Mouse (Mus musculus) heart, embryonic 14.5 days (tissue): ENCODE data around the gene Trio. TPM values are rescaled to one million over a fixed set of nuclear protein-coding genes. Genes with fewer than 3 reads are reported as not detected.

Source experiments
- ATAC-seq: fragments of 200-750 bp; cut with Nextera tagmentation; 2 replicates; pipeline ENCODE4 v1.8.0; 2017; ENCODE audit warnings: low read depth, moderate TSS enrichment; ENCODE audit not compliant: insufficient number of reproducible peaks, insufficient read depth, low FRiP score
- H3K27ac ChIP-seq, 2 experiments: fragments of 200-500 bp in 1 of 2; fragments of 300-500 bp in 1 of 2; sonication (generic) in 1 of 2; replicated peaks in 1 of 2; 2 replicates each; pipeline ENCODE4 v1.5.1; 2012 to 2014; ENCODE audit warnings: low read depth in 2 of 2, low read length in 2 of 2, control low read depth in 1 of 2, mild to moderate bottlenecking in 1 of 2, mixed read lengths in 1 of 2; ENCODE audit not compliant: control insufficient read depth in 1 of 2, insufficient read depth in 1 of 2
- H3K27me3 ChIP-seq: fragments of 300-500 bp; sonication (generic); 2 replicates; pipeline ENCODE4 v1.6.1; 2014; ENCODE audit warnings: mild to moderate bottlenecking, low read length, control low read depth; ENCODE audit not compliant: control insufficient read depth, insufficient read depth
- H3K36me3 ChIP-seq: fragments of 300-500 bp; sonication (generic); 2 replicates; pipeline ENCODE4 v1.6.1; 2014; ENCODE audit warnings: mild to moderate bottlenecking, control low read depth, low read length, mixed read lengths; ENCODE audit not compliant: control insufficient read depth, insufficient read depth
- H3K4me1 ChIP-seq, 2 experiments: fragments of 200-500 bp in 1 of 2; fragments of 300-500 bp in 1 of 2; sonication (generic) in 1 of 2; 2 replicates each; pipeline ENCODE4 v1.6.1; 2012 to 2014; ENCODE audit warnings: low read length in 2 of 2, control low read depth in 1 of 2, mixed read lengths in 1 of 2; ENCODE audit not compliant: control insufficient read depth in 2 of 2, insufficient read depth in 2 of 2
- H3K4me2 ChIP-seq: fragments of 300-500 bp; sonication (generic); 2 replicates; pipeline ENCODE4 v1.6.1; 2014; ENCODE audit warnings: mild to moderate bottlenecking, low read length
- H3K4me3 ChIP-seq, 2 experiments: fragments of 200-500 bp in 1 of 2; fragments of 300-500 bp in 1 of 2; sonication (generic) in 1 of 2; 2 replicates each; pipeline ENCODE4 v1.5.1; 2012 to 2014; ENCODE audit warnings: low read length in 2 of 2, mild to moderate bottlenecking in 2 of 2, control low read depth in 1 of 2, low read depth in 1 of 2, moderate library complexity in 1 of 2; ENCODE audit not compliant: control insufficient read depth in 1 of 2, insufficient read depth in 1 of 2
- H3K9ac ChIP-seq: fragments of 300-500 bp; sonication (generic); 2 replicates; pipeline ENCODE4 v1.6.1; 2014; ENCODE audit warnings: mild to moderate bottlenecking, low read length
- H3K9me3 ChIP-seq: fragments of 300-500 bp; sonication (generic); 2 replicates; pipeline ENCODE4 v1.6.1; 2016; ENCODE audit warnings: low read length, control low read depth; ENCODE audit not compliant: control insufficient read depth
- WGBS: fragments of 180-500 bp; shearing (Covaris S2); extraction: QIAGEN DNeasy Blood & Tissue Kit; methylation state at CpG from one replicate; pipeline ENCODE4 v1.1.7; 2014; 5-methylcytosine and 5-hydroxymethylcytosine counted together
- polyA plus RNA-seq: library from polyadenylated mRNA; unstranded; fragments of >200 nt; fragmentation: Nextera tagmentation; extraction: Ambion mirVana; gene quantifications from 2 replicates; pipeline ENCODE4 v1.2.1, GENCODE M21; 2014

The Trio gene
- polyA plus RNA-seq, 1 experiment from 2014 or later: 23.8 TPM

DNA sequence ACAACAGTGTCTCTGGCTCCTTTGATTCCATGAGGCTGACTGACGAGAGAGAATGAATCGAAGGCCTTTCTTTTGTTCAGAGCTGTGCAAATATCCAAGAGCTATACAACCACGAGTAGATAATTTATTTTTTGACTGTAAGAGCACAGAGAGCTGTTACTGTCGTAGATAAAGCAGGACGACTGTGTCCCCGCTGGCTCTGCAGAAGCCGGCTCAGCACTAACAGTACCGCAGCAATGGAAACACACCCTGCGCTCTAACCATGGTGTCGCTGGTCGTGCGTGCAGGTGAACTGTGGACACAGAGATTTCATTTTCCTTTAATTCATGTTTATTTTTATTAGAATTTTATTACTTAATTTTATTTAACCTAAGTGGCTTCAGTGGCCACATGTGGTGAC, 131.5 kb downstream of the Trio start:
- Histone ChIP-seq H3K9me3 (no peaks in the 10 kb centered on the region), H3K27me3 (no peaks in the 10 kb centered on the region), H3K27ac (no peak overlapping the region), H3K4me3 (no peak overlapping the region), H3K4me2 (no peak overlapping the region), H3K9ac (no peak overlapping the region), H3K36me3 (peaks cover 76% of the 10 kb centered on the region), H3K4me1 (peaks cover 10 to 22% of the 10 kb centered on the region in 2 experiments)
- ATAC-seq: no peak
- 85% methylated on average over 12 of the region's 12 CpGs for WGBS

DNA sequence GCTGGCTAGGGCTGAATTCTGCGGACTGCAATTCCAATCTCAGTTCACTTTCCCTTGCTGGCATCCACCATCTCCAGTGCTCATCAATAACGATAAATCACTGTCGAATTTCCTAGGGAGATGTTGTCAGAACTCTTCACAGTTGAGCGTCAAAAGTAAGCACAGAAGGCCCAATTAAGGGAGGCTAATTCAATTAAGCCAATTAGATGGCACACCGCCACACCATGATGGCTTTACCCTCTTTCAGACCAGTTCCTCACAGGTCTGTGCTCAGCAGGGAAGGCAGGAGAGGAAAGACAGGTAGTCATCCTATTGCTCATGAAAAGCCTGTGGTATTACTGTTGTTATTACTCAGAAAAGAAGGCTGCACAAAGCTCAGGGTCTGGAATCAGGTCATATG, 133.6 kb downstream of the Trio start:
- H3K36me3 ChIP-seq: peaks cover 76% of the 10 kb centered on the region
- WGBS: 88% methylated on average over 5 of the region's 5 CpGs
- H3K4me3 ChIP-seq: no peak overlapping the region
- no peaks in the 10 kb centered on the region for H3K9me3 ChIP-seq
- no peak for ATAC-seq
- H3K9ac ChIP-seq: no peak overlapping the region
- H3K4me1 ChIP-seq: peaks cover 10 to 15% of the 10 kb centered on the region in 2 experiments; a peak in 3 of 4 replicates
- no peak overlapping the region for H3K4me2 ChIP-seq
- H3K27me3 ChIP-seq: no peaks in the 10 kb centered on the region
- H3K27ac ChIP-seq: no peak overlapping the region

DNA sequence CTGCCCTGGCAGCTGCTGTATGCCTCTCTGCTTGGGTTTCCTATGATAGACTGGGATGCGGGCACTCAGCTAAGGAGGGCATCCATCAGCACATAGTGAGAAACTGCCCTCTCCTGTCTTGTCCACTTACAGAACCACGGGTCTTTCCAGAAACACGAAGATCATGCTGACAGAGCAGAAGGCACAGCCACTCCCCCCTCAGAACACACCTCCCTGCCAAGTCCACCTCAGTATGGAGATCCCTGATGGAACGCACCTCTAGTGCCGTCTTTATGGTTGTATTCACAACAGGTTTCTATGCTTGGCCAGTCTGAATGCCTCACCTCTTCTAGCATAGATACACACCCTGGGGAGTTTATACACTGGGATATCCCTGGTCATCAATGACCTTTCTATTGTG, 135.0 kb downstream of the Trio start:
- H3K9ac ChIP-seq: no peak overlapping the region
- no peak overlapping the region for H3K4me2 ChIP-seq
- no peak overlapping the region for H3K27ac ChIP-seq
- no peaks in the 10 kb centered on the region for H3K27me3 ChIP-seq
- ATAC-seq: no peak
- no peak overlapping the region for H3K4me3 ChIP-seq
- 81% methylated on average over 5 of the region's 5 CpGs for WGBS
- H3K9me3 ChIP-seq: no peaks in the 10 kb centered on the region
- H3K36me3 ChIP-seq: peaks cover 76% of the 10 kb centered on the region
- H3K4me1 ChIP-seq: peaks cover 10 to 18% of the 10 kb centered on the region in 2 experiments; a peak in 3 of 4 replicates

DNA sequence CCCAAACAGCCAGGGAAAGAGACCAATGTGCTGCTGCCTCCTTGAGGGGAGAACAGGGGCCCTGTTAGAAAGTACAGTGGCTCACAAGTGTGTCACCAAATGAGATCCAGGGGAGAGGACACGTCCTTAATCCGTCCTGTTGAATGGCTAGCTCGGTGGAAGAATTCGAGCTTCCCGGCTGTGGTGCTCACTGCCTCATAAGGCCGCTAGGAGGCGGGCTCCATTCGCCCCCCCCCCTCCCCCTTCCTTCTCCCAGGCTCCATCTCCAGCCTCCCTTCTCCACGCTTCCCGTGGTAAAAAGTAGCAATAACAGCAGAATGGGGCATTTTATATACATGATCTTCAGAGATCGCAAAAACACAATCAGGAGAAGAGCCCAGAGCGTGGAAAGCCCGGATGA, 137.5 kb downstream of the Trio start:
- peaks cover 10 to 26% of the 10 kb centered on the region in 2 experiments; a peak in 3 of 4 replicates for H3K4me1 ChIP-seq
- no peak overlapping the region for H3K9ac ChIP-seq
- 62% methylated on average over 13 of the region's 13 CpGs for WGBS
- H3K27ac ChIP-seq: no peak overlapping the region
- no peak overlapping the region for H3K4me3 ChIP-seq
- H3K4me2 ChIP-seq: no peak overlapping the region
- H3K36me3 ChIP-seq: peaks cover 73% of the 10 kb centered on the region
- H3K27me3 ChIP-seq: no peaks in the 10 kb centered on the region
- no peak for ATAC-seq
- no peaks in the 10 kb centered on the region for H3K9me3 ChIP-seq

DNA sequence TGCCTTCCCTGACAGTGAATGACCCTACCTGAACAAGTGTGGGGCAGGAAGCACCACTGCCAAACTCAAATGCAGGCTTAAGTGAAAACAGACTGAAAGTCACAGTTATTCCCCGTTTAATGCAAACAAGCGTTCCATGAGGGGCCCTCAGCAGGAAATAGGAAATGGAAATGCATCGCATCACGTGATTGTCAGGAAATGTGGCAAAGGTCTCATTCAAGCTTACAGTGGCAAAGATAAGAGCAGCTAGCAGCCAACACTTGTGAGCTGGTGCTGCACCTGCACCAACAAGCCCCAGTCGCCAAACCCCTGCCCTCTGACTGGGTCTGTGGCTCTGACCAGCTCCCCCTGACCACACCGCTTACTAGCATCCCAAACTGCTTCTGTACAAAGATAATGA, 138.7 kb downstream of the Trio start:
- Histone ChIP-seq H3K9ac (no peak overlapping the region), H3K36me3 (peaks cover 76% of the 10 kb centered on the region), H3K9me3 (no peaks in the 10 kb centered on the region), H3K4me3 (no peak overlapping the region), H3K27ac (peak overlapping the region; percentile 41 to 57), H3K27me3 (no peaks in the 10 kb centered on the region), H3K4me1 (peaks cover 6 to 22% of the 10 kb centered on the region in 2 experiments; a peak in 3 of 4 replicates), H3K4me2 (no peak overlapping the region)
- 69% methylated on average over 6 of the region's 6 CpGs for WGBS
- no peak for ATAC-seq

DNA sequence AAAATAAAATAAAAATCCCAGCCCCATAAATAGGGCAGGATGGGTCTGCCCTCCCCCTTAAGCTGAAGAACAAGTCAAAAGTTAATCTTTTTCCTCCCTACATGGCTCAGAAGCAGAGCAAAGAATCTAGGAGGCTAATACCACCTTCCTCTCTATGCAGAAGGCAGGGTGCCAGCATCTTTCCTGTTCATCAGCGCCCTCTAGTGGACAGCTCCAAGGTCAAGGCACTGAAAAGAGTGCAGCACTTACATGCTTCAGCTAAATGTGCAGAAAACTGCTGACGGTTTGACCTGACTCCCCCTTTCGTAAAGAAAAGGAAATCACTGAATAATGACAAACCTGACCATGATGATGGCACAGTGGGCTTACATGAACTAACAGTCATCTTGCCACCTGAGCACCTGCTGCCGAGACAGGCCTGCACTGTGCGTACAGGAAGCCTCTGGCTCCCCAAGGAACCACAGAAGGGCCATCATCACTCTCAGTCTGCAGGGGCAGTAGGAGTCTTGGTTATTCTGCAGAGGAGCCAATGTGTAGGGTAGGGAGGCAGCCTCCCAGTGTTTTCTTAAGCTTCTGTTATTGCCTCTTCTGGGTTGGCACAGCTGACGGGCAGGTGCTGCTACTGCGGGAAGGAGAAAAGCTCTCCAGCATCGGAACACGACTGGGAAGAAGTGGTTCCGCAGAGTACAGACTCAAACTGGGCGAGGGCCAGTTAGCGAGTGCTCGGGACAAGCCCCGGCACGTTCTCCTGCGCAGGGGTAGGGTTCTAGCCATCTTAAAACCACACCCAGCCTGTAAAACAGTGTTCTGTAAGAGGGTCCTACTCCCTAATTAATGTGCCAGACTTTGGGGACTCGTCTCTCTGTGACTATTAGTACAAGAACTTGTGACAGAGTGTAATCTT, 141.0 kb downstream of the Trio start:
- Histone ChIP-seq H3K4me2 (no peak overlapping the region), H3K4me3 (no peak overlapping the region), H3K27me3 (no peaks in the 10 kb centered on the region), H3K9ac (no peak overlapping the region), H3K27ac (0 out of 4 replicates have a peak overlapping the region, but pooled peaks of 1 of the 2 experiments have one; percentile 19), H3K4me1 (peaks cover 11 to 42% of the 10 kb centered on the region in 2 experiments; a peak in 3 of 4 replicates), H3K9me3 (no peaks in the 10 kb centered on the region), H3K36me3 (peaks cover 61% of the 10 kb centered on the region)
- 69% methylated on average over 17 of the region's 17 CpGs for WGBS
- peak; percentile 29; the same call in 1 of the 2 replicates for ATAC-seq

DNA sequence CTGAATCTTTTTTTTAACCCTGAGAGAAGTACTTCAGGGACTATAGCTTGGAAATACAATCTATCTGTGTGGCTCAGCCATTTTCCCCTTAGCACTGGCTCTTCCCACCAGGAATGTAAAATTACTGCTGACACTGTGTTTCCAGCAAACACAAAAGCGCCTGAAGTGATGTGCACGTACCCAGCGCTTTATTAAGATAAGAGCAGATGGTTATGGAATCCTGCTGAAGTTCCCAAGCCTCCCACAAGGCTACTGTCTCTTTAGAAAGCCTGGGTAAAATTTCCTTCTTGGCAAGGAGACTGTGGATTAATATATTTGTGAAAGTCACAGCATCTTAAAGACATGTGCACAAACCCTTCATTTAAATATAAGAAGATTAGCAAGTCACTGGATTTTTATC, 141.8 kb downstream of the Trio start:
- H3K9me3 ChIP-seq: no peaks in the 10 kb centered on the region
- 41% methylated on average over 3 of the region's 3 CpGs for WGBS
- H3K4me1 ChIP-seq: peaks cover 11 to 43% of the 10 kb centered on the region in 2 experiments; a peak in 3 of 4 replicates
- no peak overlapping the region; a peak in 1 of 4 replicates for H3K27ac ChIP-seq
- no peak overlapping the region for H3K4me3 ChIP-seq
- no peaks in the 10 kb centered on the region for H3K27me3 ChIP-seq
- H3K36me3 ChIP-seq: peaks cover 57% of the 10 kb centered on the region
- H3K4me2 ChIP-seq: no peak overlapping the region
- no peak overlapping the region for H3K9ac ChIP-seq
- no peak for ATAC-seq
